13 mouse cellular contexts compared by ENCODE assay signal in genomic region chr2:168046467-168046866, GRCm38 (mm10). TPM values are rescaled to one million over a fixed set of nuclear protein-coding genes. Genes with fewer than 3 reads are reported as not detected.
DNase-seq lines count a peak whose midpoint lies in the region; ATAC-seq and TF ChIP-seq lines count a peak whose summit lies in the region.
"Had no signal": no experiment of that assay in that cellular context is flagged by ENCODE, and none has a peak within 500 bp of the region (broad histone marks: within the 10 kb centered on the region; RNA-seq: fewer than 3 reads in every experiment).

No protein-coding gene starts in this region.

- peak; percentile 26 for TF ChIP-seq CTCF in heart, postnatal 0 days (IDR thresholded peaks at IDR 0.05; ENCODE audit: low read depth)

- 74% methylated on average over 4 of the region's 4 CpGs for WGBS in heart, postnatal 0 days
- 74% methylated on average over 4 of the region's 4 CpGs for WGBS in lung, embryonic 16.5 days
- 62% methylated on average over 4 of the region's 4 CpGs for WGBS in embryonic facial prominence, embryonic 13.5 days
- WGBS in stomach, embryonic 15.5 days = 70% methylated on average over 4 of the region's 4 CpGs

- H3K27ac ChIP-seq in heart, postnatal 0 days (ENCODE audit: low read depth) = no peak overlapping the region
- H3K27ac ChIP-seq in lung, embryonic 16.5 days (ENCODE audit: low read length) = peak overlapping the region; percentile 85
- H3K27ac ChIP-seq in embryonic facial prominence, embryonic 13.5 days = peak overlapping the region; percentile 90
- peak overlapping the region; percentile 82 for H3K27ac ChIP-seq in stomach, embryonic 15.5 days
- H3K27ac ChIP-seq: midbrain, embryonic 12.5 days had no signal

- H3K4me3 ChIP-seq in heart, postnatal 0 days (ENCODE audit: low read depth, low read length) = no peak overlapping the region
- H3K4me3 ChIP-seq in lung, embryonic 16.5 days (ENCODE audit: low read length) = no peak overlapping the region
- no peak overlapping the region for H3K4me3 ChIP-seq in embryonic facial prominence, embryonic 13.5 days
- no peak overlapping the region for H3K4me3 ChIP-seq in stomach, embryonic 15.5 days (replicated peaks)
- H3K4me3 ChIP-seq: midbrain, embryonic 12.5 days had no signal

- H3K4me2 ChIP-seq in heart, postnatal 0 days (ENCODE audit: low read depth, low read length) = no peak overlapping the region
- H3K4me2 ChIP-seq in lung, embryonic 16.5 days (ENCODE audit: low read depth, low read length) = no peak overlapping the region
- peak overlapping the region; percentile 28; the same call in 1 of the 2 replicates for H3K4me2 ChIP-seq in embryonic facial prominence, embryonic 13.5 days
- no peak overlapping the region for H3K4me2 ChIP-seq in stomach, embryonic 15.5 days
- H3K4me2 ChIP-seq: midbrain, embryonic 12.5 days had no signal

- H3K27me3 ChIP-seq in heart, postnatal 0 days (ENCODE audit: control insufficient read depth, insufficient read depth, low read length) = peaks cover 26% of the 10 kb centered on the region
- peaks cover 6% of the 10 kb centered on the region; the same call in 1 of the 2 replicates for H3K27me3 ChIP-seq in lung, embryonic 16.5 days (ENCODE audit: control insufficient read depth, insufficient read depth, low read depth, low read length)
- H3K27me3 ChIP-seq in embryonic facial prominence, embryonic 13.5 days = peaks cover 10% of the 10 kb centered on the region
- H3K27me3 ChIP-seq in stomach, embryonic 15.5 days (replicated peaks) = 0 out of 2 replicates have a peak, but pooled peaks cover 4% of the 10 kb centered on the region

- TF ChIP-seq EP300 in heart, postnatal 0 days (IDR thresholded peaks at IDR 0.05; ENCODE audit: low read depth) = no peak

- no peak for ATAC-seq in heart, postnatal 0 days (ENCODE audit: insufficient read depth, low read depth)
- no peak for ATAC-seq in lung, embryonic 16.5 days (ENCODE audit: low read depth)
- no peak for ATAC-seq in embryonic facial prominence, embryonic 13.5 days (ENCODE audit: insufficient number of reproducible peaks, insufficient read depth, low FRiP score, low TSS enrichment, low read depth)
- ATAC-seq in stomach, embryonic 15.5 days (ENCODE audit: insufficient read depth, low FRiP score, low read depth) = no peak

- no peak overlapping the region for H3K9ac ChIP-seq in heart, postnatal 0 days (replicated peaks; ENCODE audit: low read depth, low read length)
- H3K9ac ChIP-seq in lung, embryonic 16.5 days (ENCODE audit: low read length) = no peak overlapping the region
- H3K9ac ChIP-seq in embryonic facial prominence, embryonic 13.5 days = no peak overlapping the region
- H3K9ac ChIP-seq in stomach, embryonic 15.5 days = no peak overlapping the region
- H3K9ac ChIP-seq: midbrain, embryonic 12.5 days had no signal

- no peaks in the 10 kb centered on the region for H3K36me3 ChIP-seq in heart, postnatal 0 days (replicated peaks; ENCODE audit: control insufficient read depth, insufficient read depth, low read length)
- no peaks in the 10 kb centered on the region for H3K36me3 ChIP-seq in lung, embryonic 16.5 days (ENCODE audit: control insufficient read depth, insufficient read depth, low read length)
- H3K36me3 ChIP-seq in embryonic facial prominence, embryonic 13.5 days = no peaks in the 10 kb centered on the region
- H3K36me3 ChIP-seq in stomach, embryonic 15.5 days = no peaks in the 10 kb centered on the region
- H3K36me3 ChIP-seq: midbrain, embryonic 12.5 days had no signal

- DNase-seq in heart, postnatal 0 days (ENCODE audit: low spot score) = no peak
- DNase-seq in heart, postnatal 14 days = no peak
- no peak for DNase-seq in lung, postnatal 14 days
- DNase-seq in right cerebral cortex, postnatal 25 days = no peak
- DNase-seq in cerebellum, adult 9-11 months = no peak
- DNase-seq: adrenal gland, postnatal 25 days; right cerebral cortex, postnatal 14 days; thymus, postnatal 14 days had no signal

- H3K9me3 ChIP-seq in heart, postnatal 0 days (replicated peaks; ENCODE audit: control insufficient read depth, low read length) = no peaks in the 10 kb centered on the region
- no peaks in the 10 kb centered on the region for H3K9me3 ChIP-seq in lung, embryonic 16.5 days (ENCODE audit: control insufficient read depth, low read length)
- H3K9me3 ChIP-seq in embryonic facial prominence, embryonic 13.5 days = 0 out of 2 replicates have a peak, but pooled peaks cover 4% of the 10 kb centered on the region
- no peaks in the 10 kb centered on the region for H3K9me3 ChIP-seq in stomach, embryonic 15.5 days
- H3K9me3 ChIP-seq: midbrain, embryonic 12.5 days had no signal

- H3K4me1 ChIP-seq in heart, postnatal 0 days (ENCODE audit: control insufficient read depth, insufficient read depth) = peaks cover 13% of the 10 kb centered on the region; the same call in 1 of the 2 replicates
- peaks cover 27% of the 10 kb centered on the region for H3K4me1 ChIP-seq in lung, embryonic 16.5 days (replicated peaks; ENCODE audit: control insufficient read depth, insufficient read depth, low read length)
- H3K4me1 ChIP-seq in embryonic facial prominence, embryonic 13.5 days = peaks cover 52% of the 10 kb centered on the region
- H3K4me1 ChIP-seq in stomach, embryonic 15.5 days = peaks cover 33% of the 10 kb centered on the region

- intact Hi-C loops in heart, postnatal 14 days (cut with DNase I) = no loop called here

RNA-seq across cellular contexts. Expression of gene Pard6b, which starts 34.3 kb away (rescaled TPM):
- 4.4 and 6.5 TPM in 2 replicates for total RNA-seq in heart, postnatal 0 days (2014; rRNA removed; ENCODE audit: low replicate concordance)
- polyA plus RNA-seq in heart, postnatal 0 days (2015; fragmentation: Nextera tagmentation; extraction: Ambion mirVana) = 3.3 and 3.5 TPM in 2 replicates
- total RNA-seq in heart, postnatal 14 days (2021) = 1 to 10 TPM; 2.9 to 3.6 TPM
- 11.4 and 12.6 TPM in 2 replicates for polyA plus RNA-seq in lung, embryonic 16.5 days (2015; fragmentation: Nextera tagmentation; extraction: Ambion mirVana)
- polyA plus RNA-seq in embryonic facial prominence, embryonic 13.5 days (2015; fragmentation: Nextera tagmentation; extraction: Ambion mirVana) = 3.0 and 3.9 TPM in 2 replicates
- polyA plus RNA-seq in stomach, embryonic 15.5 days (2015; fragmentation: Nextera tagmentation; extraction: Ambion mirVana) = 12.7 and 14.9 TPM in 2 replicates

RNA-seq across cellular contexts. Expression of gene Ripor3, which starts 36.0 kb away (rescaled TPM):
- total RNA-seq in heart, postnatal 0 days (2014; rRNA removed; ENCODE audit: low replicate concordance) = 1.2 and 1.9 TPM in 2 replicates
- 0.29 and 0.36 TPM in 2 replicates for polyA plus RNA-seq in heart, postnatal 0 days (2015; fragmentation: Nextera tagmentation; extraction: Ambion mirVana)
- 1 to 10 TPM in 1 of 2 experiments, under 1 TPM in 1; 0.93 to 1.1 TPM for total RNA-seq in heart, postnatal 14 days (2021)
- 2.0 and 2.5 TPM in 2 replicates for polyA plus RNA-seq in lung, embryonic 16.5 days (2015; fragmentation: Nextera tagmentation; extraction: Ambion mirVana)
- 7.0 and 7.7 TPM in 2 replicates for polyA plus RNA-seq in embryonic facial prominence, embryonic 13.5 days (2015; fragmentation: Nextera tagmentation; extraction: Ambion mirVana)
- polyA plus RNA-seq in stomach, embryonic 15.5 days (2015; fragmentation: Nextera tagmentation; extraction: Ambion mirVana) = 3.5 and 4.5 TPM in 2 replicates
- total RNA-seq: granulocyte monocyte progenitor cell, adult 5-6 weeks had no signal
